Mouse (Mus musculus): Measurements from ENCODE around the gene Trabd2b.

GRCm38 (mm10) chr4:114420154-114420553 lies 13.6 kb downstream of the Trabd2b start:
- TF ChIP-seq CTCF (IDR thresholded peaks at IDR 0.05; ENCODE audit: control insufficient read depth, insufficient read depth, insufficient replicate concordance, low read depth, low read length) (no peak), POLR2A (IDR thresholded peaks at IDR 0.05; ENCODE audit: control insufficient read depth, low read depth, low read length) (no peak)

Data from testis, adult 2 months (tissue).